ENCODE assay signal across 23 mouse cellular contexts in genomic region chr10:59106644-59107043, GRCm38 (mm10).
DNase-seq lines count a peak whose midpoint lies in the region; ATAC-seq and TF ChIP-seq lines count a peak whose summit lies in the region.
"Had no signal": no experiment of that assay in that cellular context is flagged by ENCODE, and none has a peak within 500 bp of the region (broad histone marks: within the 10 kb centered on the region; RNA-seq: fewer than 3 reads in every experiment).

No protein-coding gene starts in this region.

- no peak overlapping the region for H3K4me3 ChIP-seq in kidney, adult 2 months (ENCODE audit: insufficient read depth, low read depth, low read length)
- H3K4me3 ChIP-seq in kidney, embryonic 15.5 days (replicated peaks), result no peak overlapping the region
- no peak overlapping the region for H3K4me3 ChIP-seq in kidney, postnatal 0 days (replicated peaks; ENCODE audit: low read depth, low read length)
- no peak overlapping the region for H3K4me3 ChIP-seq in layer of hippocampus, adult 2 months
- H3K4me3 ChIP-seq: forebrain, embryonic 10.5 days; forebrain, embryonic 13.5 days; heart, adult 2 months; heart, embryonic 10.5 days; heart, embryonic 13.5 days had no signal

- H3K36me3 ChIP-seq in kidney, adult 2 months (ENCODE audit: control insufficient read depth, insufficient read depth, low read length), result no peaks in the 10 kb centered on the region
- H3K36me3 ChIP-seq in kidney, embryonic 15.5 days, result no peaks in the 10 kb centered on the region
- H3K36me3 ChIP-seq in kidney, postnatal 0 days (ENCODE audit: insufficient read depth, low read length), result no peaks in the 10 kb centered on the region
- H3K36me3 ChIP-seq: forebrain, embryonic 10.5 days; heart, embryonic 10.5 days; heart, embryonic 13.5 days had no signal

- DNase-seq in kidney, adult 2 months, result peak; percentile 73
- DNase-seq in kidney, postnatal 0 days (ENCODE audit: low spot score), result no peak
- DNase-seq in kidney, postnatal 14 days, result no peak
- DNase-seq in layer of hippocampus, adult 2 months (ENCODE audit: low spot score in 2 of 2), result no peak
- DNase-seq in layer of hippocampus, adult 11-12 months (ENCODE audit: low spot score), result no peak
- DNase-seq in right cerebral cortex, postnatal 14 days, result no peak
- DNase-seq: adrenal gland, adult 2 months; adrenal gland, postnatal 14 days; cerebellum, adult 11 months; cerebellum, adult 8-10 months; gastrocnemius, postnatal 10 days; gastrocnemius, postnatal 36 days; heart, adult 2 months; heart, postnatal 14 days; heart, postnatal 4 days had no signal

- ATAC-seq in kidney, embryonic 15.5 days (replicated peaks; ENCODE audit: low FRiP score), result no peak
- ATAC-seq in kidney, postnatal 0 days (replicated peaks; ENCODE audit: low FRiP score, low read depth), result peak; percentile 58
- ATAC-seq: CD4-positive, CD25-positive, alpha-beta regulatory T cell, adult 4 months; forebrain, embryonic 13.5 days; forebrain, embryonic 16.5 days had no signal

- H3K4me2 ChIP-seq in kidney, embryonic 15.5 days, result no peak overlapping the region
- no peak overlapping the region for H3K4me2 ChIP-seq in kidney, postnatal 0 days (ENCODE audit: low read length)
- H3K4me2 ChIP-seq: forebrain, embryonic 13.5 days; heart, embryonic 13.5 days; hindbrain, embryonic 14.5 days had no signal

- no peak for TF ChIP-seq CTCF in kidney, adult 2 months (conservative IDR thresholded peaks at IDR 0.05; ENCODE audit: insufficient read depth, insufficient read length, low read depth, low read length)
- no peak for TF ChIP-seq CTCF in kidney, postnatal 0 days (IDR thresholded peaks at IDR 0.05; ENCODE audit: low read depth)
- no peak for TF ChIP-seq CTCF in layer of hippocampus, adult 2 months (conservative IDR thresholded peaks at IDR 0.05)

- no peak overlapping the region for H3K9ac ChIP-seq in kidney, embryonic 15.5 days
- H3K9ac ChIP-seq in kidney, postnatal 0 days (ENCODE audit: low read depth, low read length), result no peak overlapping the region
- H3K9ac ChIP-seq: forebrain, embryonic 13.5 days; heart, embryonic 13.5 days; hindbrain, embryonic 14.5 days had no signal

- no peaks in the 10 kb centered on the region for H3K27me3 ChIP-seq in kidney, adult 2 months (replicated peaks; ENCODE audit: control insufficient read depth, insufficient read depth, low read length)
- no peaks in the 10 kb centered on the region for H3K27me3 ChIP-seq in kidney, embryonic 15.5 days
- H3K27me3 ChIP-seq in kidney, postnatal 0 days (ENCODE audit: insufficient read depth, low read length), result no peaks in the 10 kb centered on the region
- H3K27me3 ChIP-seq: forebrain, embryonic 13.5 days had no signal

- WGBS in kidney, adult 2 months, result 50% methylated on average over 3 of the region's 3 CpGs
- WGBS in kidney, embryonic 15.5 days, result 55% methylated on average over 3 of the region's 3 CpGs
- WGBS in kidney, postnatal 0 days, result 59% methylated on average over 3 of the region's 3 CpGs

- TF ChIP-seq POLR2A in kidney, adult 2 months (IDR thresholded peaks at IDR 0.05; ENCODE audit: low read depth, low read length), result no peak

- H3K27ac ChIP-seq in kidney, adult 2 months (ENCODE audit: insufficient read depth, low read depth, low read length), result no peak overlapping the region
- no peak overlapping the region for H3K27ac ChIP-seq in kidney, embryonic 15.5 days
- no peak overlapping the region for H3K27ac ChIP-seq in kidney, postnatal 0 days
- peak overlapping the region; percentile 84 for H3K27ac ChIP-seq in layer of hippocampus, adult 2 months
- H3K27ac ChIP-seq: forebrain, embryonic 10.5 days; forebrain, embryonic 13.5 days; heart, adult 2 months; heart, embryonic 10.5 days; heart, embryonic 13.5 days; hindbrain, embryonic 14.5 days had no signal

- H3K4me1 ChIP-seq in kidney, adult 2 months (ENCODE audit: control insufficient read depth, insufficient read depth, low read length), result no peaks in the 10 kb centered on the region
- no peaks in the 10 kb centered on the region for H3K4me1 ChIP-seq in kidney, embryonic 15.5 days
- no peaks in the 10 kb centered on the region for H3K4me1 ChIP-seq in kidney, postnatal 0 days (replicated peaks; ENCODE audit: insufficient read depth, low read length)
- H3K4me1 ChIP-seq: forebrain, embryonic 13.5 days; heart, embryonic 13.5 days had no signal

- no peaks in the 10 kb centered on the region for H3K9me3 ChIP-seq in kidney, embryonic 15.5 days (replicated peaks)
- no peaks in the 10 kb centered on the region for H3K9me3 ChIP-seq in kidney, postnatal 0 days (replicated peaks; ENCODE audit: low read length)
- H3K9me3 ChIP-seq: forebrain, embryonic 10.5 days; forebrain, embryonic 13.5 days; heart, embryonic 10.5 days; heart, embryonic 13.5 days had no signal
